Mouse (Mus musculus) kidney, adult 11 months (tissue): ENCODE measurements around the gene Ostn.

Experiments
- DNase-seq: peaks from one replicate; pipeline ENCODE4 v3.0.0; 2022

The Ostn gene

GRCm38 (mm10) chr16:27387634-27388611 is 80.6 kb downstream of the Ostn start:
- DNase-seq: peak; percentile 69

GRCm38 (mm10) chr16:27388761-27389451 is 81.6 kb downstream of the Ostn start, which contains the start of gene Ccdc50:
Ccdc50 (plus strand) TSS chr16:27388869.
- peak; percentile 77 for DNase-seq

DNA sequence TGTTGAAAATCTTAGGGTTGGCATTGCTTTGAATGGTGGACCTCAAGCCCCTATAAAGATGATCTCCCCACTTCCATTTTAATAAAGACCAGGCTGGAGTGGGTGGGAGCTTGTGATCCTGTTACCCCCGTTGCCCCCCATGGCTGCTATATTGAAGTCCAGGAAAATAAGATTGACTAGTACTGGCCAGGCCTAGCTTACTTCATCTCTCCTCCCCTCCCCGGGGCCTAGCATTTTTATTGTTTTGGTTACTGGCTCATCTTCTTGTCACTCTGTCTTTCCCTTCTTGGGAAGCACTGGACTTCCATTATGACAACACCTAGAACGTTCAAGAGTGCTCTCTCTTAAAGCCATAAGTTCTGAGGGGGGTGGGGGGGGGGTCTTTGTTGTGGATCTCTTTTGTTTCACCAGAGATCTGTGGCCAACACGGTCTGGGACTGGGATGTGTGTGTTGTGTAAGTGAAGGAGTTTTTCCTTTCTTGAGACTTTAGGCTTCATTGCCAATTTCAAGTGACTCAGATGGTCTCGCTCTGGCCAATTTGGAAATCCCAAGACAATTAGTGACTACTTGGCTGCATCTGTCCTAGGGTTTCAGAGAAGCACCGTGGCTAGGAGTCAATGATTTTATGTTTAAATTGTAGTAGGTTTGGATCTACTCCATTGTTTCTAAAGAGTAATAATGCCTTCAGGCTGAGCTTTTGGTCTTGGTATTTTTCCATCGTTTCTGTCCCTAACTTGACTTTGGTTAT is 82.4 kb downstream of the Ostn start:
- no peak for DNase-seq

- no peak for DNase-seq
Measured at GRCm38 (mm10) chr16:27390306-27390705, 83.0 kb downstream of the Ostn start.

DNA sequence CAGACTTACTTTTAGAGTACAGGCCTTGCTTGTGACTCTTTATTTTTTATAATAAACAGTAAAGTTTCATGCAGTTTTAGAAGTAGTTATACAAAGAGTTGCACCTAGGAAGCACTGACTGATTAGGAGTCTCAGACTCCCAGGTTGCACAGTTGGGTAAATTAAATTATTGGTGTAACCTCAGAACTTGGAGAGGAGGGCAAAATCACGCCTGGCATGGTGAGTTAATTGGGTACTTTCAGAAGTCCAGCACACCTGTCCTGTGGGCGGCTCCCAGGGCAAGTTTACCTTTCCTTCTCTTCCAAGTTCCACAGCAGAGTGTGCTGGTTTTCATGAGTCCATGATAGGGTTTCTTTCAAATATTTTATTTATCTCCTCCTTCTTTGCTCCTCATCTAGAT is 84.6 kb downstream of the Ostn start:
- DNase-seq: no peak

DNA sequence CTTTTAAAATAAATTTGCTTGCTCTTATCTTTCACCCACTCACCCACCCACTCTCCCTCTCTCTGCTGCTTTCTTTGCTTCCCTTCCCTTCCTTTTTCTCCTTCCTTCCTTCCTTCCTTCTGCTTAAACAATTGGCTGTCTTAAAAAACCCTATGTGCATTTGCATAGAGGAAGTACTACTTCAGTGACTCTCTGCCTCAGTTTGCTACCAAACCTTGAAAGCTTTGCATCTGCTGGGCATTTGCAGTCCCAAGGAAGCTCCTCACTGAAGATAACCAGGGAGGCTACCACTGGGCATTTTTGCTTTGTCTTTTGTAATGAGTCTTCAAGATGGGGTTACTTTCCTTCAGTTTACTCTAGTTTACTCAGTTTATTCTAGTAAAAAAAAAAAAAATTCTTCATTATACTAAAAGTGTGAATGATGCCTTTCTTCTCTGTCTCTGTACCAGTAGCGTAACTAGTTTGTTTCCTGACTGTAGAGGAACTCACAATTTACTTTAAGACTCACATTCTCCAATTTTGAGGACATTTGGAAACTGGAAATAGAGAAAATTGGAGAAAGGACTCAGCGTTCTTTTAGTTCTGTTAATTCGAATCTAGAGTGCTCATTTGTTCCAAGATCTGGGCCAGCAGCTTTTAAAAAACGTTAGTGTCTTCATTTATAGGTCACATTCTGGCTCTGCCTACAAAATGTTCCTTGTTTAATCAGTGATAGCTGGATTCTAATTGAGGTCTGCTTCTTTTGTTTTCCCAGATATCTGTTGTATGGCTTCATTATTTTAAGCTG is 88.2 kb downstream of the Ostn start:
- no peak for DNase-seq

DNA sequence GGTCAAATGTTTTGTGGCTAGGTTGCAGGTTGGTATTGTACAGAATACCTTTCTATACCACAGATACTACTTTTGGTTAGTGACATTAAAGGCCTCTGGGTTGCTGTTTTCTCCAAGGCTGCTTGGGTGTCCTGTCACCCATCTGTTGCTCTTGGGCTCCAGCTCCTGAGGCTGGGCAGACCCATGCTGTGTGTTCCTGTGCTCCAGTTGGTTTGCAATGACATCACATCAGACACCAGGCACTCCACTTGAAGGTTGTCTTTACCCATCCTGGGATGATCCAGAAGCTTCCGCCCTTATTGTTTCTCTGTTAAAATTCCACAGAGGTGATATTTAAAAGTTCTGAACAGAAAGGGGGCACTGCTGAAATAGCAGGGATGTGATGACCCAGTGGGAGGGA is 89.7 kb downstream of the Ostn start:
- no peak for DNase-seq

- DNase-seq: no peak
Measured at GRCm38 (mm10) chr16:27399026-27399718, 91.9 kb downstream of the Ostn start.

GRCm38 (mm10) chr16:27399719-27400253 is 92.5 kb downstream of the Ostn start:
- no peak for DNase-seq
